Mouse (Mus musculus): Measurements from ENCODE around the gene Cyp26a1.

Cyp26a1 gene

GRCm38 (mm10) chr19:37698273-37699160 is 919 bp downstream of the Cyp26a1 start:
- DNase-seq (ENCODE audit: low spot score in 2 of 2), result no peak

GRCm38 (mm10) chr19:37699711-37700110 is 2.1 kb downstream of the Cyp26a1 start:
- no peak for DNase-seq (ENCODE audit: low spot score in 2 of 2)

- DNase-seq (ENCODE audit: low spot score in 2 of 2), result no peak
These were observed 4.9 kb downstream of the Cyp26a1 start for GRCm38 (mm10) chr19:37702377-37703076.

- DNase-seq (ENCODE audit: low spot score in 2 of 2), result peak; percentile 60 to 74
These were observed 6.4 kb downstream of the Cyp26a1 start for GRCm38 (mm10) chr19:37703902-37704509.

GRCm38 (mm10) chr19:37705722-37706121 is 8.1 kb downstream of the Cyp26a1 start:
- DNase-seq (ENCODE audit: low spot score in 2 of 2), result no peak

GRCm38 (mm10) chr19:37714681-37715080 is 17.1 kb downstream of the Cyp26a1 start:
- DNase-seq (ENCODE audit: low spot score in 2 of 2), result no peak

- no peak for DNase-seq (ENCODE audit: low spot score in 2 of 2)
These were observed 18.4 kb downstream of the Cyp26a1 start for GRCm38 (mm10) chr19:37715980-37716379.

GRCm38 (mm10) chr19:37716524-37717175 is 19.1 kb downstream of the Cyp26a1 start:
- DNase-seq (ENCODE audit: low spot score in 2 of 2), result no peak

GRCm38 (mm10) chr19:37719166-37719565 is 21.6 kb downstream of the Cyp26a1 start:
- DNase-seq (ENCODE audit: low spot score in 2 of 2), result no peak

GRCm38 (mm10) chr19:37724591-37724990 is 27.0 kb downstream of the Cyp26a1 start:
- no peak for DNase-seq (ENCODE audit: low spot score in 2 of 2)

- DNase-seq (ENCODE audit: low spot score in 2 of 2), result no peak
These were observed 29.0 kb downstream of the Cyp26a1 start for GRCm38 (mm10) chr19:37726585-37726984.

- no peak for DNase-seq (ENCODE audit: low spot score in 2 of 2)
These were observed 29.8 kb downstream of the Cyp26a1 start for GRCm38 (mm10) chr19:37727366-37727765.

GRCm38 (mm10) chr19:37735426-37735825 is 37.8 kb downstream of the Cyp26a1 start:
- DNase-seq (ENCODE audit: low spot score in 2 of 2), result no peak

GRCm38 (mm10) chr19:37738575-37738974 is 41.0 kb downstream of the Cyp26a1 start:
- DNase-seq (ENCODE audit: low spot score in 2 of 2), result no peak

- DNase-seq (ENCODE audit: low spot score in 2 of 2), result no peak
These were observed 42.4 kb downstream of the Cyp26a1 start for GRCm38 (mm10) chr19:37740043-37740442.

Data from right cerebral cortex, postnatal 10 days (tissue).